Mouse (Mus musculus): ENCODE data around the gene Cilp2. TPM values are rescaled to one million over a fixed set of nuclear protein-coding genes. Genes with fewer than 3 reads are reported as not detected.

Cilp2 gene
- polyA plus RNA-seq, 1 experiment: 0.02 TPM

- Histone ChIP-seq H3K4me3 (ENCODE audit: insufficient read depth, poor library complexity, severe bottlenecking) (no peak overlapping the region), H3K36me3 (ENCODE audit: control insufficient read depth, insufficient read depth) (no peaks in the 10 kb centered on the region), H3K27me3 (ENCODE audit: control insufficient read depth, insufficient read depth, insufficient read length) (no peaks in the 10 kb centered on the region), H3K79me3 (ENCODE audit: low read depth) (no peaks in the 10 kb centered on the region), H3K79me2 (ENCODE audit: control insufficient read depth, insufficient read depth) (no peaks in the 10 kb centered on the region), H3ac (ENCODE audit: control insufficient read depth, insufficient read length, low read depth) (no peak overlapping the region)
- TF ChIP-seq MYOG (IDR thresholded peaks at IDR 0.05; ENCODE audit: control insufficient read depth, extremely low read depth, insufficient read length) (no peak), MAX (IDR thresholded peaks at IDR 0.05) (no peak), FOSL1 (IDR thresholded peaks at IDR 0.05; ENCODE audit: insufficient read depth, low read length, poor library complexity, severe bottlenecking) (no peak), CEBPB (IDR thresholded peaks at IDR 0.05; ENCODE audit: low read depth) (no peak), USF1 (IDR thresholded peaks at IDR 0.05; ENCODE audit: low read depth) (no peak), CTCF (IDR thresholded peaks at IDR 0.05; ENCODE audit: control insufficient read depth, insufficient read depth, insufficient read length) (no peak), MYOD1 (IDR thresholded peaks at IDR 0.05; ENCODE audit: control insufficient read depth, insufficient read length, low read depth) (no peak)
Measured at GRCm38 (mm10) chr8:69860807-69861206, 26.7 kb downstream of the Cilp2 start.

GRCm38 (mm10) chr8:69853869-69854268, 33.6 kb downstream of the Cilp2 start:
- no peak overlapping the region for H3K4me3 ChIP-seq (ENCODE audit: insufficient read depth, poor library complexity, severe bottlenecking)
- H3K79me3 ChIP-seq (ENCODE audit: low read depth): no peaks in the 10 kb centered on the region
- H3K36me3 ChIP-seq (ENCODE audit: control insufficient read depth, insufficient read depth): no peaks in the 10 kb centered on the region
- no peaks in the 10 kb centered on the region for H3K79me2 ChIP-seq (ENCODE audit: control insufficient read depth, insufficient read depth)
- no peak overlapping the region for H3ac ChIP-seq (ENCODE audit: control insufficient read depth, insufficient read length, low read depth)
- H3K27me3 ChIP-seq (ENCODE audit: control insufficient read depth, insufficient read depth, insufficient read length): no peaks in the 10 kb centered on the region
- no peak for TF ChIP-seq CTCF (IDR thresholded peaks at IDR 0.05; ENCODE audit: control insufficient read depth, insufficient read depth, insufficient read length)
- TF ChIP-seq FOSL1 (IDR thresholded peaks at IDR 0.05; ENCODE audit: insufficient read depth, low read length, poor library complexity, severe bottlenecking): no peak
- no peak for TF ChIP-seq MYOG (IDR thresholded peaks at IDR 0.05; ENCODE audit: control insufficient read depth, extremely low read depth, insufficient read length)
- TF ChIP-seq CEBPB (IDR thresholded peaks at IDR 0.05; ENCODE audit: low read depth): no peak
- no peak for TF ChIP-seq USF1 (IDR thresholded peaks at IDR 0.05; ENCODE audit: low read depth)
- TF ChIP-seq MAX (IDR thresholded peaks at IDR 0.05): no peak
- no peak for TF ChIP-seq MYOD1 (IDR thresholded peaks at IDR 0.05; ENCODE audit: control insufficient read depth, insufficient read length, low read depth)

- no peaks in the 10 kb centered on the region for H3K27me3 ChIP-seq (ENCODE audit: control insufficient read depth, insufficient read depth, insufficient read length)
- no peak overlapping the region for H3K4me3 ChIP-seq (ENCODE audit: insufficient read depth, poor library complexity, severe bottlenecking)
- TF ChIP-seq MAX (IDR thresholded peaks at IDR 0.05) (no peak), CEBPB (IDR thresholded peaks at IDR 0.05; ENCODE audit: low read depth) (no peak), MYOD1 (IDR thresholded peaks at IDR 0.05; ENCODE audit: control insufficient read depth, insufficient read length, low read depth) (no peak), FOSL1 (IDR thresholded peaks at IDR 0.05; ENCODE audit: insufficient read depth, low read length, poor library complexity, severe bottlenecking) (no peak), CTCF (IDR thresholded peaks at IDR 0.05; ENCODE audit: control insufficient read depth, insufficient read depth, insufficient read length) (no peak), MYOG (IDR thresholded peaks at IDR 0.05; ENCODE audit: control insufficient read depth, extremely low read depth, insufficient read length) (no peak), USF1 (IDR thresholded peaks at IDR 0.05; ENCODE audit: low read depth) (no peak)
- no peaks in the 10 kb centered on the region for H3K79me2 ChIP-seq (ENCODE audit: control insufficient read depth, insufficient read depth)
- no peaks in the 10 kb centered on the region for H3K36me3 ChIP-seq (ENCODE audit: control insufficient read depth, insufficient read depth)
- no peaks in the 10 kb centered on the region for H3K79me3 ChIP-seq (ENCODE audit: low read depth)
- H3ac ChIP-seq (ENCODE audit: control insufficient read depth, insufficient read length, low read depth): no peak overlapping the region
Measured at GRCm38 (mm10) chr8:69850926-69851506, 36.5 kb downstream of the Cilp2 start.

- no peak overlapping the region for H3K4me3 ChIP-seq (ENCODE audit: insufficient read depth, poor library complexity, severe bottlenecking)
- no peaks in the 10 kb centered on the region for H3K27me3 ChIP-seq (ENCODE audit: control insufficient read depth, insufficient read depth, insufficient read length)
- H3K79me2 ChIP-seq (ENCODE audit: control insufficient read depth, insufficient read depth): no peaks in the 10 kb centered on the region
- H3ac ChIP-seq (ENCODE audit: control insufficient read depth, insufficient read length, low read depth): no peak overlapping the region
- no peaks in the 10 kb centered on the region for H3K36me3 ChIP-seq (ENCODE audit: control insufficient read depth, insufficient read depth)
- H3K79me3 ChIP-seq (ENCODE audit: low read depth): no peaks in the 10 kb centered on the region
- TF ChIP-seq MAX (IDR thresholded peaks at IDR 0.05) (no peak), FOSL1 (IDR thresholded peaks at IDR 0.05; ENCODE audit: insufficient read depth, low read length, poor library complexity, severe bottlenecking) (no peak), CEBPB (IDR thresholded peaks at IDR 0.05; ENCODE audit: low read depth) (no peak), MYOD1 (IDR thresholded peaks at IDR 0.05; ENCODE audit: control insufficient read depth, insufficient read length, low read depth) (no peak), CTCF (IDR thresholded peaks at IDR 0.05; ENCODE audit: control insufficient read depth, insufficient read depth, insufficient read length) (no peak), MYOG (IDR thresholded peaks at IDR 0.05; ENCODE audit: control insufficient read depth, extremely low read depth, insufficient read length) (no peak), USF1 (IDR thresholded peaks at IDR 0.05; ENCODE audit: low read depth) (no peak)
Measured at GRCm38 (mm10) chr8:69849899-69850298, 37.6 kb downstream of the Cilp2 start.

- H3ac ChIP-seq (ENCODE audit: control insufficient read depth, insufficient read length, low read depth): no peak overlapping the region
- no peaks in the 10 kb centered on the region for H3K79me3 ChIP-seq (ENCODE audit: low read depth)
- TF ChIP-seq MYOG (IDR thresholded peaks at IDR 0.05; ENCODE audit: control insufficient read depth, extremely low read depth, insufficient read length) (no peak), CTCF (IDR thresholded peaks at IDR 0.05; ENCODE audit: control insufficient read depth, insufficient read depth, insufficient read length) (no peak), CEBPB (IDR thresholded peaks at IDR 0.05; ENCODE audit: low read depth) (peak; percentile 4), MYOD1 (IDR thresholded peaks at IDR 0.05; ENCODE audit: control insufficient read depth, insufficient read length, low read depth) (peak; percentile 24), USF1 (IDR thresholded peaks at IDR 0.05; ENCODE audit: low read depth) (no peak), MAX (IDR thresholded peaks at IDR 0.05) (peak; percentile 74), FOSL1 (IDR thresholded peaks at IDR 0.05; ENCODE audit: insufficient read depth, low read length, poor library complexity, severe bottlenecking) (no peak)
Measured at GRCm38 (mm10) chr8:69848951-69849350, 38.5 kb downstream of the Cilp2 start.

More at GRCm38 (mm10) chr8:69848951-69849350, 38.5 kb downstream of the Cilp2 start:
- H3K36me3 ChIP-seq (ENCODE audit: control insufficient read depth, insufficient read depth): no peaks in the 10 kb centered on the region
- H3K4me3 ChIP-seq (ENCODE audit: insufficient read depth, poor library complexity, severe bottlenecking): no peak overlapping the region
- H3K27me3 ChIP-seq (ENCODE audit: control insufficient read depth, insufficient read depth, insufficient read length): no peaks in the 10 kb centered on the region
- no peaks in the 10 kb centered on the region for H3K79me2 ChIP-seq (ENCODE audit: control insufficient read depth, insufficient read depth)
